Mouse (Mus musculus) gastrocnemius, postnatal 4 days (tissue): ENCODE results near the gene Slc16a3. TPM values are rescaled to one million over a fixed set of nuclear protein-coding genes. Genes with fewer than 3 reads are reported as not detected.

ENCODE experiments used
- DNase-seq, 2 experiments: peaks; one replicate each; pipeline ENCODE4 v3.0.0; 2021 to 2022; ENCODE audit warnings: low spot score in 2 of 2, mixed read lengths in 2 of 2
- total RNA-seq, 2 experiments: library from RNA; stranded (reverse); gene quantifications; 2 replicates each; pipeline ENCODE4 v1.2.3; 2021

Gene Slc16a3
- total RNA-seq, 2 experiments from 2014 or later, result 151 to 160 TPM

DNA sequence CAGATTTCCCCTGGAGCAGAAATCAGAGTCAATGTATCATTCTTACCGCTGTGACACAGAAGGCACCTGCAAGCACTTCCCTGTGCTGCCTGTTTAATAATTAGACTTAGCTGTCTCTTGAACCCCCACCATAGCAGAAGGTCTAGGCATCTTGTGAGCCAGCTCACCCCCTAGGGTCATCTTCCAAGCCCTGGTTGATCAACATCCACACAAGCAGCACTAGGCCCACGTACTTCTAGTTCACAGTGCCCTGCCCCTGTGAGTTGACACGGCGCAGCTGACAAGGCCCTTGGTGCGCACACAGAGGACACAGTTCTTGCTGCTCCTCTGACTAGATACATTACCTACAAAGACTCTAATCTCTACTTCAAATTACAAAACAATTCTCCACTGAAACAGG, 21.5 kb downstream of the Slc16a3 start:
- DNase-seq, result no peak

DNA sequence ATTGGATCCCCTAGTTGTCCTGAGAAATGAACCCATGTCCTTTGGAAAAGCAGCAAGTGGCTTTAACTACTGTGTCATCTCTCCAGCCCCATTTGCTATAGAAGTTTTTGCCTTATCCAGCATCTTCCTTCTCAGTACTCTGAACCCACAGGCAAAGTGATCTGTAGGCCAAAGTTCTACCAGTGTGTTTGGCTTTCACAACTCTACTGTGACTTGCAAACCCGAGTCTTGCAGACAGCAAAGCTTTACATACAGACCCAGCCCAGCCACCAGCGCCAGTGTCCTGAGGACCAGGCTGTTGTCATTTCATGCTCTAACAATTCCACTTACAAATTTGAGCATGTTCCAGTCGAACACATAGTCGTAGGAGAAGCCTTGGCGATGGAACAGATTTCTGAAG, 23.0 kb downstream of the Slc16a3 start:
- no peak for DNase-seq

DNA sequence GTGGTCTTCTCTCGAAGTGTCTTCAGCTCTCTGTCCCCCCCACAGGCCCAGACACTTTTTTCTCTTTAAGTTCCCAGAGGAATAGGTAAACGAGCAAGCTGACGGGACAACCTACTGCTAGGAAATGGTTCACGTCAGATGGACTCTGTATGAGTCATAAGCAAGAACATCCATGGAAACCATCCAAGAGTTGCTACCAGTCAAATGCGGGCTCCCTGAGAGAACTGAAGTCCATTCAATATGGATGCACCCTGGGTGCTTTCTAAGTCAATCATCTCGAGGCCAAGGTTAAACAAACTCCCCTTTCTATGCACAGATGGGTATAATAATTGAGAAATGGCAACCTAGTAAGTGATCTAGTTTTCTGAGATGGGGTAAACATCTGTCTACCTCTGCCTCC, 25.0 kb downstream of the Slc16a3 start:
- DNase-seq, result no peak

DNA sequence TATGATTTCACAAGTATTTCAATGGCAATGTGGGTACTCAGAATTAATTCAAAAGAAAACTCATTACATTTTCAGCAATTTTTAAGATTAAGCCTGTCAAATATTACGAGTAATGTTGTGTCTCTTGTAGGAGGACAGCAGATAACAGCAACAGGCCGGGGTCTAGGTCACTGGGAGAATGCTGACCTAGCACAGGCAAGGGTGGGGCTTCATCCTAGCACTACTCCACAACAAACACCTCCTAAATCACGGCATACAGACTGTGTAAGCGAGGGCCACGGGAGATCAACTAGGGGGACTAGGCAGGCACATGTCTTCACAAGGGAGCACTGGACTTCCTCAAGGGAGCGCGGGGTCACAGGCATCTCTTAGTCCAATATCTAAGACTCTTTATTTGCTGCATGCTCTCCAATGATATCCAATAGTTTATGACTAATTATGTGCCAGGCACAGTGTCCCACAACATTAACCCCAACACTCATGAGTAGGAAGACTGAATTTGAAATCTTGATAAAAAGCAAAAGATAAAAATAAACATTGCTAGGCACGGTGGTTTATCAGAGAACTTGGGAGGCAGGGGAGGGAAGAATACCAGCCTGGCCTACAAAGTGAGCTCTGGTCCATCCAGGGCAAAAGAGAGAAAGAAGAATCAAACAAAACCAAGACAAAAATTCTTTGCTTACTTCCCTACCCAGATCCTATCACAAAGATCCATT, 31.6 kb downstream of the Slc16a3 start:
- no peak for DNase-seq

DNA sequence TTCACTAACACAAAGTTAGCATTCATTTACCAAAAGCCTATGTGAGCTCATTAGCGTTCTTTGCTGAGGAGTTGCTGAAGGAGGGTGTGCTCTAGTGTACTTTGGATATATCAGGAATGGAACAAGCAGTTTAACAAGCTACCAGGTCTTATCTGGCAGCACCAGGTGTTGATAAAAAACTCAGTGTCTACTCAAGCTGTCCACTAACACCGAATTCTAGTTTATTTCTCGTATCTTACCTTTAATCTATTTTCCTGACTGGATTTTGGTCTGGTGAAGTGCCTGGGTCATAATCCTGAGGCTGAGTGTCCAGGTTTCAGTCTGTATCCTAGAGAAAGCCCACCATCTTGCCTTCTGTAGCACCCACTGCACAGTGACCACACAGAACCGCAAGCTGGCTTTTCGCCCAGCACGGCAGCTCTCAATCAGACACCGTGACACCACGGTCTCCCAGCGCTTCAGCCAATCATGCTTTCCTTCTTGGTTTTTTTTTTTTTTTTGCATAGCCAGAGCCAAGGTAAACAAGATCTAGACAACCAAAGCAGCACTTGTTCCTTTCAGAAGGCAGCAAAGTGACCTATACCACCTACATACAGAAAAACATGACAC, 32.3 kb downstream of the Slc16a3 start:
- no peak for DNase-seq

DNA sequence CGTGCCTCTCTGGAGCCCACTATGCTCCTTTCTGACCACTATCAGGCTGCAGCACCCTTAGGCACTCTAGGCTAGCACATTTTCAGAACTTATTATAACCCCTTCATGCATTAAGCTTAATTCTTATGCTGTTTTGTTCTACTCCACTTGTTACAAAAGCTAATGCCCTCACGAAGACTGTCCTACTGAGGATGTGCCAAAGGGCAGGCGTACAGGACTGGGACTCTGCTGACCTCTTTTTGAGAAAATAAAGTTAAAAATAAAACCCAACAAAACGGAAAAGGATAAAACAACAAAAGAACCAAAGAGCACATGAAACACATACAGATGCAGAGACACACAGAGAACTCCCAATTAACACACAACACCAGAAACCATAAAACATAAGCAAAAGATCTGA, 33.4 kb downstream of the Slc16a3 start:
- DNase-seq, result no peak

DNA sequence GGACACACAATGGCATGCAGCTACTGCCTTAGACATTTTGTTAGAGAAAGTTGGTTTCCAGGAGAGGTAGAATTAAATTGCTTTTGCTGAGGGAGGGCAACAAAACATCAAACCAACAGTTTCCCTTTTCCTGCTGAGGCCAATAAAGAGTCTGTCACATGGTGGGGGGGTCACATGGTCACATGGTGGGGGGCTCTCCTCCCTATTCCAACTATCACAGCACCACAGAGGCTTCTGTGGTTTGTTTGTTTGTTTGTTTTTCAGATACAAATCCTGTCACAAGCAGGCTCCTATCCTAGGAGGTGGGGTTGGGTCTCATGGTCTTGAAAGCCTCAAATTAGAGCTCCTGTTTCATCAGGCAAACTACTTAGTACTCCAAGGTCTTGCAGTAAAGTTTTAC, 34.2 kb downstream of the Slc16a3 start:
- no peak for DNase-seq

DNA sequence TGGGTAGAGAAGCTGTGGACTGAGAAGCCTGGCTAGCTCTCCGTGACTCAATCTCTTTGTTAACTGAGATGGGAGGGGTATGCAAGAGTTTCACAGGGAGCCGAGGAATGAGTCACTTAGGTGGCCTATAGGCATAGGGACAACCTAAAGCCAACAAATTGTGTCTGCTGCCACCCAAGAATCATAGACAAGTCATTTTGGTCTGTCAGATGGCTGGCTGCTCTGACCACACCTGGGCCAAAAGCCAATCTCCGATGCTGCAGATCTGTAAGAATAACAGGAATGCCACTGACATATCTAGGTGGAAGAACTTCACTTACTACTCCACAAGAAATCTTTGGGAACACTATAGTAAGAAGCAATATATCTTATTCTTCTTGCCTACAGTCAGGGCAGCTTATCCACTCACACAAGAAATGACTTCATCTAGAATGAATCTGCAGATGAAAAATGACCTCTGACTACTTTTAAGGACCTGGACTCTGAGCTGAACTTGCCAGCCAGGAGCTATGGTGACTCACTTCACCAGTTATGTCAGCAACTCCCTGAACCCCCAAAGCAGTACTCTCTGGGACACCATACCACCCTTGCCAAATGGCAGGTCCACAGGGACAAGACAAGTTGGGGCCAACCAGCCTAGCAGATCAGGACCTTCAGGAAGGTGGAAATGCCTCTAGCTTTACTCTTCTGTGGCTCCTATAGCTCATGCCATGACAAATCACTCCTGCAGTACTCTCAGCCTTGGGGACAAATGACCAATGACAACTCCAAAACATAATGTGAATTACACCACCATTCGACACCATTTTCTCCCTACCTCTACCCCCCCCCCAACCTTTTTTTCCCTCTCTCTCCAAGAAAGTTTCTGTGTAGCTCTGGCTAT, 36.4 kb downstream of the Slc16a3 start:
- no peak for DNase-seq

DNA sequence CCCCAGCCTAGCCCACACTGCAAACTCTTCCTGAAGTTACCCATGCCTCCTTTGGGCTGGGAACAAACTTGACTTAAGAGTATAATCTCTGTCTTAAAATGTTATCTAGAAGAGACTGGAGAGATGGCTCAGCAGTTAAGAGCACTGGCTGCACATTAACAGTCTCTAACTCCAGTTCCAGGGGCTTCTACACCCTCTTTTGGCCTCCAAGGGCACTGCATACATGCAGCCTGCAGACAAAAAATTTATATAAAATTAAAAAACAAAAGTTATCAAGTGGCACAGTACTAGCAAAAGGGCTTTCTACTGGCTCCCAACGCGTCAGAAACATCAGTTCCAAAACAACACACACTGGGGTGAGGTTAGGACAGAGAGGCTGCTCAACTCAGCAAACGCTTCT, 39.3 kb downstream of the Slc16a3 start:
- no peak for DNase-seq

DNA sequence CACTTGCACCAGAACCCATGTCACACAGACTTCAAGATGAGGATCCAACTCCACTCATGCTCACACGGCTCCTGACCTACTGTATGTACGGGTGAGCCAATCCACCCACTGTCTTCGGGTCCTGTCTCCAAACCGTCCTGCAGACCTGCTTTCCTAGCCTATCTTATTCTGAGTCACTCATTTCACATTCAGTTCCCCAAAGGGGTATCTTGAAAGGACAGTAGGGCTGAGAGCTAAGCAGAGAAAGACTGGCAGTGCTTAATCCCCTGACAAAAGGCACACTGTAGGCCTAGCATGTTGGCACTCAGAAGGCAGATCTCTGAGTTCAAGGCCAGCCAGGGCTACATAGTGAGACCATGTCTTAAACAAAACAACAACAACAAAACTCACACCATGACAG, 40.1 kb downstream of the Slc16a3 start:
- no peak for DNase-seq

DNA sequence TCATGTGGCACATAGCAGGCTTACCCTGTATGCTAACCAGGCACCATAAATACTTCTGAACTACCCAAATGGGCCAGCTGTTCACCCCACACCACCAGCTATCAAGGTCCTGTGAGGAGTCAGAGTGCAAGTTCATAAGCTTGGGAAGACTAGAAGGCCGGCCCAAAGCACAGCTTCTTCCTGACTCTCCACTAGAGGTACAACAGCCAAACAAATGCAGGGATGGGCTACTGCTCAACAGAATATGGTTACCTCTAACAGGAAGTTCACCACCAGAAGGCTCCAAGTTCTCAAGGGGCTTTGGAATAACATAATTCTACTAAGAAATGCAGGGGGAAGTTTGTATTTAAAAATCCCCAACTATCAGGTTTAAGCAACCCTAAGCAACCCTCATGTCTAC, 41.2 kb downstream of the Slc16a3 start:
- DNase-seq, result no peak

DNA sequence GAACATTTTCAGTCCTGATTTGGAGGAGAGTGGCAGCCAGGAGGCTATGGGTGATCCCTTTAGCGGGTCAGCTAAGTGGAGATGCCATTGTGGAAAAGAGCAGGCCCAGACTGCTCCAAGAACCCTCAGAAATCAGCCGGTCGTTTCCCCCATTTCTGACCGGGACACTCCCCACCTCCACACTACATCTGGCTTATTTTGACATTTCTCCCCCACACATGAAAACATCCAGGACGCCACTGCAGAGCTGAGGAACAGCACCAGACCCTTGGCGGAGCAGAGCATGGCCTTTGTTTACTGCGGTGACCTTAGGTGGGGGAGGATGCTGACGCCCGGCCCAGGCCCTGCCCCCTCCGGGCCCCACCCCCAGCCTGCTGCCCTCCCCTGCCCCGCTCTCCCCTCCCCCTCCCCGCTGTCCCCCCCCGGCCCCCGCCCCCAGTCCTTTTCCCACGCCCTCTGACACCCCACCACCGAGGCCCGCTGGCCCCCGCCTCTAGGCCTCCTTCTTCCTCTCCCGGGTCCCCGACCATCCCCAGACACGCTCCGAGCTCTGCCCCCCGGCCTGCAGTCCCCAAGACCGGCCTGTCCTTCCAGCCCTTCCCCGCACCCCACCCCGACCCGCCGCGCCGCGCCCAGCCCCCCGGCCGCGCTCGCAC, 42.0 kb downstream of the Slc16a3 start:
- DNase-seq, result peak; percentile 52 to 65

DNA sequence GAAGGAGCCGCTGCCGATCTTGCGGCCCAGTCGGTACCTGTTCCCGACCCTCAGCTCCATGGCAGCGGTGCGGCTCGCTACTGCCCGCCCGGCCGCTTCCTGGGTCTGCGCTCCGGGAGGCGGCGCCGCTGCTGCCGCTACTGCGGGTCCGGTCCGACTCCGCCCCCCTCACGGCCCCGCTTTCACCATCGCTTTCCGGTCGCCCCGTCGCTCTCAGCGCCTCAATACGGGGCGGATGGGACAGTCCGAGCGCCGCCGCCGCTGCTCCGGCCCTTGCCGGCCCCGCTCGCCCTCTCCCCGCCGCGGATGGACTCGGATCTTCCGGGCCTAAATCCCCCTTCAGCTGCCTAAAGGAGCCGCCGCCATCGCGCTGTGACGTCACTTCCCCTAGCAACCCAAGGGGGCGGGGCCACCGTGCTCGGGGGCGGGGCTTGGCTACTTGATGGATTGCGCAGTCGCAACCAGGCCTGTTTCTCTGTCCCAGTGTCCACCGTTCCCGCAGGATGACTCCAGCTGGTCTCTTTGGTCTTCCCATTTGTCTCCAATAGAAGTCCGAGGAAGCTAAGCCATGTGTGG, 42.8 kb downstream of the Slc16a3 start, which contains the start of gene Csnk1d:
Gene Csnk1d, minus strand, starts transcription at position 380 of the 576 bp plus-strand sequence.
- DNase-seq, result peak; percentile 99 to 100

DNA sequence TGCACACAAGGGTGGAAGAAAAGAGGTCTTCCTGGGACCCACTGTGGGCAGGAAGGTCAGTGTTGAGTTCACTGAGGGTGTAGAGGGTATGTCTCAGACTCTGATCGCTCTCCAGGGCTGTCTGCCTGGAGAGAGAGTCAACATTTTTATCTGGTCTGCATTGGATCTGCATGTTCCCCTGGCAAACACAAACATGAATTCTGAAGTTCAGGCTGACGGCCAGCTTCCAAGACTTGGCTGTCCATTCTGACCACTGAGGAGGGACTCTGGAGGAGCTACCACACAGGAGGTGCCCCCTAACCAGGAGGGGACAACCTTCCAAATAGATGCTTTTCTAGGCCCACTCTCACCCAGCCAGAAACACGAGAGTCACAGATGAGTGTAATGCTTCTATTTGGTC, 43.5 kb downstream of the Slc16a3 start:
- DNase-seq, result no peak

DNA sequence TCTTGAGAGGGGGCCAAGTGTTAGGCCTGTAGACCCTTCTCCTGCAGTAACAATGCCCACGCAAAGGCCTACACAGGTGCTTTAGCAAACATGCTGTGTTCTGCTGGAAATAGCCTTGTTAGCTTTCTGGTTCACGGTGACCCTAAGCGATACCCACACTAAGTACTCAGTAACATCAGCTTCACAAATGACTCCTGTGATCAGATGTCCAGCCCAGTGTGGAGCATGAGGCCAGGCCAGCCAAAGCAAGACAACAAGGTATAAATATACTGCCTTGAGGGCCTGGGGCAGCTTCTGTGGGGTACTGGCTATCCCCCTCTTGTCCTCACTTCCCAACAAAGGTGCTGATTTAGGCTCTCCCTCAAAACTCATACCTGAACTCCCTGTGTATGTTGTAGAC, 44.8 kb downstream of the Slc16a3 start:
- no peak for DNase-seq

DNA sequence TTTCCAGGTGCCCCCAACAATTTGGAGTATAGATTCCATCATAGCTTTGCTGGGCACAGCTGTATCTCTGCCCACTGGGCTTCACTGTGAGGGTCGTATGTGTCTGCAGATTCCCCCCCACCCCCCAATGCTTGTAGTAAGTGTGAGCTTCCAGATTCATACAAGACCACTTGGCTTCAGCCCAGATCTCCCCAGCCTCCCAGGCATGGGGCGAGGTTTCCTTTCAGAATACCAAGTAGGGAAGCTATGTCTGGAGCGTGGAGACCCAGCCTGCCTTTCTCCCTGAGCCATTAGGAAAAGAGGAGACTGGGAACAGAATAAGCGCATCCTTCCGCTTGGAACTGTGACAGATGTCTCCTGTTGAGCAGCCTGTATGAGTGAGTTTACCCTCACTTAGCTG, 45.3 kb downstream of the Slc16a3 start:
- no peak for DNase-seq

DNA sequence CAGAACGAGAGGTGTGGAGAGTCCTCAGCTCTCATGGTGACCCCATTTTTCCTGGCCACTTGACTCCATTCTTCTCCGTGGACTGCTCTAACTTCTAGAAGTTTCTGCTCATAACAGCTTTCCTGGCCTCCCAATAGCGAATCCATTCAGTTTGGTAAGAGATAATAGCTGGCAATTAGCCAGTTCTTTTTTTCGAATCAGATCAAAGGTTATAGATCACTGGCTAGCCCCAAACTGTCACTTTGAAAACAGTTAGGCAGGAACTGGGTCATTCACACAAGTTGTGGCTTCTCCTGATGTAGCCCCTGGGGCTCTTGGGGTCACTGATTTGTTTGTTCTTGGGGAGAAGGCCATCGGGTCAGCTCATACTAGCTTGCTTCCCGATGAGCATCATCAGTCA, 46.5 kb downstream of the Slc16a3 start:
- DNase-seq, result no peak

DNA sequence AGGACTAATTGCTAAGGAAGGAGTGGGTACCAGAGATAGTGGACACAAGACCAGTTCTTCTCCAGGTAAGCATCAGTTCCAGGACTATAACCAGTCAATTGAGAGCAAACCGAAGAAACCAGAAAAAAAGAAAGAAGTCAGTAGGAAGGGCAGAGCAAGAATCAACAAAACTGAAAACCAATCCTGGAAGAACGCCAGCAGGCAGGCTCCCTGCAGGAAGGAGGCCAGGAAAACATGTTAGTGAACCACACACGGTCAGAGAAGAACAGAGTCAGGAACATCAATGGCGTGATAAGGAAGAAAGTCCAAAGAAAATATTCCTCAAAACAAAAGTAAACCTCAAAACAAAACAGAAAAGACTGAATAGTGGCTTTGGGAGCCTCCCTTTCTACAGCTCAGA, 53.7 kb downstream of the Slc16a3 start:
- no peak for DNase-seq

DNA sequence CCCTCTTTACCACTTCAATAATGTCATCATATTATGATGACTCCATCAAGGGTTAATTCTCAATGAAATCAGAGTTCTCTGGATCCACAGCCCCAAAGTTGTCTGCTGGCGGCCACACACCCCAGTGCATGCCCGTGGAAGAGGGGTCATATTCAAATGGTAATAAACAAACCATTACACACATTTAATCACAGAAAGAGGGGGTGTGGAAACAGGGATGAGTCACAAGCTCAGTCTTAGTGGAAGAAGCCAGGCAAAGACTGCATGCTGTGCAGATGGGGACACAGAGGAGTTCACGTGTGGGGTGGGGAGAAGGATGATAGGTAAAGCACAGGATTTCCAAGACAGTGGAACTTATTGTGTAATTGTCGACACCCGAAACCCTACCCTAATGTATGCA, 56.0 kb downstream of the Slc16a3 start:
- DNase-seq, result no peak

DNA sequence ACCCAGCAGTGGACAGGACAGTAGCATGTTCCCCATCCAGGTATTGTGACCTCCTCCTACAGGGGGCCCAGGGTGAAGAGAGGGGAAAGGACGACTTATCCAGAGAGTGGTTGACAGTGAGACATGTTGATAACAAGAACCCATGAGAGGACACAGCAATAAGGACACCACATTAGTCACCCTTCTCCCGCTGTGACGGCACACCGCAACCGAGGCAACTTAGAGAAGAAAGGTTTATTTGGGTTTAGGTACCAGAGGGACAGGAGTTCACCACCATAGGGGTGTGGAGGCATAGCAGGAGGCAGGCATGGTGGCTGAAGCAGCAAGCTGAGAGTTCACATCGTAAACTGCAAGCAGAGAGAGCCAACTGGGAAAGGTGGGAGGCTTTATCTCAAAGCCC, 57.9 kb downstream of the Slc16a3 start:
- no peak for DNase-seq

DNA sequence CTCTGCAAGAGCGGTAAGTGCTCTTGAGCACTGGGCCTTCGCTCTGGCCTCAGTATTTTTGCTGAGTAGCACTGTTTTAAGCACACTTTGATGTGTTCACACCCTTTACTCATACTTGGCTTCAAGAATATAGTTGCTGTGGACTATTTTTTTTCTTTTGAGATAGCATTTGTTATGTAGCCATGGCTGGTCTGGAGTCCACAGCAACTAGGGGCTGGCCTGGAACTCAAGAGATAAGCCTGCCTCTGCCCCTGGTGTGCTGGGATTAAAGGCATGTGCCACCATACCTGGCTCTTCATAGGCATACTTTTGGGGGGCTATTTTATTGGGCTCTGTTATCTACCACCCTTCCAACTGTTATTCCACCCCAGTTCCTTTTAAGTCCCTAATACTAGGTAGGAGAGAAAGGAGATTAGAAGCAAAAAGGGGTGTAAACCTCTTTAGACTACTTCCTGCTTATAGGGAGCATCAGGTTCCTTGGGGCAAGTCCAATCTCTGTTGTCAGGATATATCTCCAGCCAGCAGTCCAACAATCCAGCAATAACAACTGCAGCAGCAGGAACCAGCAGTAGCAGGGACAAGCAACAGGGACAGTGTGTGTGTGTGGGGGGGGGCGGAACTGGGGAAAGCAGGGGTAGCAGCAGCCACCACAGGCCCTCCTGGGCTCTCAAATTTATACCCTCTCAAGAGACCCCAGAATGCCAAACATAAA, 61.9 kb downstream of the Slc16a3 start:
- no peak for DNase-seq
